Mouse (Mus musculus) stomach, postnatal 0 days (tissue): ENCODE results near the gene Mat1a.

ENCODE experiments used
- CTCF ChIP-seq: IDR thresholded peaks from 2 replicates; pipeline ENCODE4 v1.5.1; 2016; ENCODE audit warnings: antibody characterized with exemption, low read depth, mild to moderate bottlenecking, moderate library complexity
- EP300 ChIP-seq: optimal IDR thresholded peaks from 2 replicates; pipeline ENCODE3; 2016; ENCODE audit warnings: antibody characterized with exemption

- no peak for TF ChIP-seq CTCF
- TF ChIP-seq EP300, result no peak
Observed at GRCm38 (mm10) chr14:41116271-41116670, 11.4 kb downstream of the Mat1a start.
